Mouse (Mus musculus): ENCODE measurements around the gene Epb41l2. TPM values are rescaled to one million over a fixed set of nuclear protein-coding genes. Genes with fewer than 3 reads are reported as not detected.

Epb41l2 gene
- polyA plus RNA-seq, 1 experiment: 47.5 TPM

GRCm38 (mm10) chr10:25331321-25332049 lies 28.1 kb upstream of the Epb41l2 start:
- H3K4me3 ChIP-seq (ENCODE audit: control insufficient read depth, insufficient read depth, low read length): no peak overlapping the region
- 59% methylated on average over 9 of the region's 9 CpGs for WGBS
- H3K27me3 ChIP-seq (ENCODE audit: control insufficient read depth, insufficient read depth, low read length): no peaks in the 10 kb centered on the region
- H3K36me3 ChIP-seq (ENCODE audit: control insufficient read depth, insufficient read depth, low read length): no peaks in the 10 kb centered on the region
- no peak for TF ChIP-seq POLR2A (IDR thresholded peaks at IDR 0.05; ENCODE audit: control insufficient read depth, extremely low read depth, insufficient read depth, low read length, poor library complexity)
- no peak for TF ChIP-seq CTCF (IDR thresholded peaks at IDR 0.05; ENCODE audit: borderline replicate concordance, control insufficient read depth, extremely low read depth, insufficient read depth, low read length, poor library complexity)
- DNase-seq: no peak
- H3K4me1 ChIP-seq (replicated peaks; ENCODE audit: control insufficient read depth, insufficient read depth, low read length): no peaks in the 10 kb centered on the region
- H3K27ac ChIP-seq (ENCODE audit: control insufficient read depth, insufficient read depth, low read length): no peak overlapping the region

- Histone ChIP-seq H3K4me1 (replicated peaks; ENCODE audit: control insufficient read depth, insufficient read depth, low read length) (no peaks in the 10 kb centered on the region), H3K27ac (ENCODE audit: control insufficient read depth, insufficient read depth, low read length) (no peak overlapping the region), H3K36me3 (ENCODE audit: control insufficient read depth, insufficient read depth, low read length) (no peaks in the 10 kb centered on the region), H3K27me3 (ENCODE audit: control insufficient read depth, insufficient read depth, low read length) (no peaks in the 10 kb centered on the region), H3K4me3 (ENCODE audit: control insufficient read depth, insufficient read depth, low read length) (no peak overlapping the region)
- WGBS: 91% methylated on average over 4 of the region's 4 CpGs
- TF ChIP-seq CTCF (IDR thresholded peaks at IDR 0.05; ENCODE audit: borderline replicate concordance, control insufficient read depth, extremely low read depth, insufficient read depth, low read length, poor library complexity) (no peak), POLR2A (IDR thresholded peaks at IDR 0.05; ENCODE audit: control insufficient read depth, extremely low read depth, insufficient read depth, low read length, poor library complexity) (no peak)
- DNase-seq: no peak
Observed at GRCm38 (mm10) chr10:25333390-25334079, 26.1 kb upstream of the Epb41l2 start.

GRCm38 (mm10) chr10:25340675-25341074 lies 18.9 kb upstream of the Epb41l2 start:
- Histone ChIP-seq H3K4me1 (replicated peaks; ENCODE audit: control insufficient read depth, insufficient read depth, low read length) (no peaks in the 10 kb centered on the region), H3K27me3 (ENCODE audit: control insufficient read depth, insufficient read depth, low read length) (no peaks in the 10 kb centered on the region), H3K27ac (ENCODE audit: control insufficient read depth, insufficient read depth, low read length) (no peak overlapping the region), H3K4me3 (ENCODE audit: control insufficient read depth, insufficient read depth, low read length) (no peak overlapping the region), H3K36me3 (ENCODE audit: control insufficient read depth, insufficient read depth, low read length) (no peaks in the 10 kb centered on the region)
- 98% methylated on average over 5 of the region's 5 CpGs for WGBS
- DNase-seq: no peak
- TF ChIP-seq POLR2A (IDR thresholded peaks at IDR 0.05; ENCODE audit: control insufficient read depth, extremely low read depth, insufficient read depth, low read length, poor library complexity): no peak
- no peak for TF ChIP-seq CTCF (IDR thresholded peaks at IDR 0.05; ENCODE audit: borderline replicate concordance, control insufficient read depth, extremely low read depth, insufficient read depth, low read length, poor library complexity)

- DNase-seq: no peak
- Histone ChIP-seq H3K27me3 (ENCODE audit: control insufficient read depth, insufficient read depth, low read length) (no peaks in the 10 kb centered on the region), H3K36me3 (ENCODE audit: control insufficient read depth, insufficient read depth, low read length) (no peaks in the 10 kb centered on the region), H3K4me3 (ENCODE audit: control insufficient read depth, insufficient read depth, low read length) (no peak overlapping the region), H3K27ac (ENCODE audit: control insufficient read depth, insufficient read depth, low read length) (no peak overlapping the region), H3K4me1 (replicated peaks; ENCODE audit: control insufficient read depth, insufficient read depth, low read length) (no peaks in the 10 kb centered on the region)
- TF ChIP-seq CTCF (IDR thresholded peaks at IDR 0.05; ENCODE audit: borderline replicate concordance, control insufficient read depth, extremely low read depth, insufficient read depth, low read length, poor library complexity) (no peak), POLR2A (IDR thresholded peaks at IDR 0.05; ENCODE audit: control insufficient read depth, extremely low read depth, insufficient read depth, low read length, poor library complexity) (no peak)
Observed at GRCm38 (mm10) chr10:25342801-25343200, 16.8 kb upstream of the Epb41l2 start.

GRCm38 (mm10) chr10:25353941-25354340 lies 5.7 kb upstream of the Epb41l2 start:
- Histone ChIP-seq H3K27ac (ENCODE audit: control insufficient read depth, insufficient read depth, low read length) (no peak overlapping the region), H3K36me3 (ENCODE audit: control insufficient read depth, insufficient read depth, low read length) (no peaks in the 10 kb centered on the region), H3K4me1 (replicated peaks; ENCODE audit: control insufficient read depth, insufficient read depth, low read length) (no peaks in the 10 kb centered on the region), H3K27me3 (ENCODE audit: control insufficient read depth, insufficient read depth, low read length) (no peaks in the 10 kb centered on the region), H3K4me3 (ENCODE audit: control insufficient read depth, insufficient read depth, low read length) (no peak overlapping the region)
- TF ChIP-seq POLR2A (IDR thresholded peaks at IDR 0.05; ENCODE audit: control insufficient read depth, extremely low read depth, insufficient read depth, low read length, poor library complexity): no peak
- no peak for TF ChIP-seq CTCF (IDR thresholded peaks at IDR 0.05; ENCODE audit: borderline replicate concordance, control insufficient read depth, extremely low read depth, insufficient read depth, low read length, poor library complexity)
- WGBS: 97% methylated on average over 3 of the region's 3 CpGs
- DNase-seq: no peak

GRCm38 (mm10) chr10:25354390-25354789 lies 5.2 kb upstream of the Epb41l2 start:
- no peak for DNase-seq
- no peak overlapping the region for H3K4me3 ChIP-seq (ENCODE audit: control insufficient read depth, insufficient read depth, low read length)
- no peak for TF ChIP-seq POLR2A (IDR thresholded peaks at IDR 0.05; ENCODE audit: control insufficient read depth, extremely low read depth, insufficient read depth, low read length, poor library complexity)
- no peak for TF ChIP-seq CTCF (IDR thresholded peaks at IDR 0.05; ENCODE audit: borderline replicate concordance, control insufficient read depth, extremely low read depth, insufficient read depth, low read length, poor library complexity)
- H3K27ac ChIP-seq (ENCODE audit: control insufficient read depth, insufficient read depth, low read length): no peak overlapping the region
- 94% methylated on average over 7 of the region's 7 CpGs for WGBS
- no peaks in the 10 kb centered on the region; the same call in 1 of the 2 replicates for H3K4me1 ChIP-seq (replicated peaks; ENCODE audit: control insufficient read depth, insufficient read depth, low read length)
- H3K36me3 ChIP-seq (ENCODE audit: control insufficient read depth, insufficient read depth, low read length): no peaks in the 10 kb centered on the region
- no peaks in the 10 kb centered on the region for H3K27me3 ChIP-seq (ENCODE audit: control insufficient read depth, insufficient read depth, low read length)
